Mouse (Mus musculus) kidney, adult 2 months (tissue): ENCODE data around the gene Rab3ip.

Experiments used
- CTCF ChIP-seq: fragments of 200-500 bp; conservative IDR thresholded peaks from 2 replicates; pipeline ENCODE4 v1.5.1; 2011; ENCODE audit warnings: low read depth, mild to moderate bottlenecking, control low read depth, low read length, moderate library complexity, mixed read lengths; ENCODE audit not compliant: insufficient read depth, insufficient read length
- POLR2A ChIP-seq: fragments of 200-500 bp; IDR thresholded peaks from one replicate; pipeline ENCODE4 v1.6.1; 2011; ENCODE audit warnings: low read depth, low read length, control low read depth

- TF ChIP-seq POLR2A (no peak), CTCF (no peak)
These were observed 26.9 kb upstream of the Rab3ip start for GRCm38 (mm10) chr10:116977455-116977854.
